Mouse (Mus musculus) gastrocnemius, adult 8-10 months (tissue): ENCODE data around the gene Ypel2. TPM values are rescaled to one million over a fixed set of nuclear protein-coding genes. Genes with fewer than 3 reads are reported as not detected.
"Not testable (repeated sequence)": the region's sequence is repeated elsewhere in the genome, so short reads cannot be mapped to it uniquely, and the experiment has no call there.

Experiments
- DNase-seq, 2 experiments: peaks; one replicate each; pipeline ENCODE4 v3.0.0; 2022; ENCODE audit warnings: low spot score in 2 of 2
- total RNA-seq, 4 experiments: library from RNA; stranded (reverse); gene quantifications; 2 replicates each; pipeline ENCODE4 v1.2.4; 2022

Gene Ypel2
- 1 to 10 TPM; 4.5 to 6.8 (median 4.9) TPM for total RNA-seq

DNA sequence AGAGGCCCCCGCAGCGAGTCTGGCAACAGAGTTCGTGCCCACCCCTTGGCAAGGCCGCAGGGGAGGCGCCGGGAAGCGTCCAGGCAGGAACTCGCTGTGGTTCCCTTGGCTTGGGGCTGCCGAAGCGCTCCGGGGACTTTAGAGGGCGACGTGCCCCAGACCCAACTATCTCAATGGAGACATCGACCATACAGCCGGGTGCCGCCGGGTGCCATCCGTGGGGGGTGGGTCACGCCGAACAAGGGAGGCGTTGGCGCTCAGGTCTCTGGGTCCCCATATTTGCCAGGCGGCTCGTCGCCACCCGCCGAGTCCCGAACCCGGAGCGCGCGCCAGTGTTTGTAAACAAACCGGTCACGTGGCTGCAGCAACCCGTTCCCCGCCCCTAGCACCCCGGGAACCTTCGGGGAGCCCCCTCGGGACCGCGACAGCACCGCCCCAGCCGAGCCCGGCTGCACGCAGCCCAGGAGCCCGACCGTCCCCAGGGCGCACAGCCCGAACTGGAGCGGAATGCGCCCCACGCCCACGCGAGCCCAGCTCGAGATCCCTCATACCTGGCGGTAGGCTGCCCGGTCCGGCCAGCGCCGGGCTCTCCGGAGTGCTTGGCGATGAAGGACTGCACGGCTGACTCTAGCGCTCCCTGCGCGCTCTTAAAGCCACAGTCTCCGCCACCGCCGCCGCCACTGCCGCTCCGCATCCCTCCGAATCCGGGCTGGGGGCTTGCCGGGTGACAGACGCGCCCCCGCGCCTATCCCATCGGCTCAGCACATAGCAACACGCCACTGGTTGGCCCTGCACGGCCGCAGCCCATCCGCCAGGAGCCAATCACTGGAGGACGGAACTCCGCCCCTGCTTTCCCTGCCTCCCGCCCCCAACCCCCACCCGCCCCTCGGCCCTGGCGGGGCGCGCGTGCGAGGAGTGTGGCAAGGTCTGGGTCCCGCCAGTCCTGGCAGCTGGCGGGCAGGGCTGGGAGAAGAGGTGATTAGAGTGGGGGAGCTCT is at the start of gene Ypel2:
TSS of gene Ypel2 (minus strand) at position 667 of the 997 bp plus-strand sequence.
- peak; percentile 91 to 96 for DNase-seq

DNA sequence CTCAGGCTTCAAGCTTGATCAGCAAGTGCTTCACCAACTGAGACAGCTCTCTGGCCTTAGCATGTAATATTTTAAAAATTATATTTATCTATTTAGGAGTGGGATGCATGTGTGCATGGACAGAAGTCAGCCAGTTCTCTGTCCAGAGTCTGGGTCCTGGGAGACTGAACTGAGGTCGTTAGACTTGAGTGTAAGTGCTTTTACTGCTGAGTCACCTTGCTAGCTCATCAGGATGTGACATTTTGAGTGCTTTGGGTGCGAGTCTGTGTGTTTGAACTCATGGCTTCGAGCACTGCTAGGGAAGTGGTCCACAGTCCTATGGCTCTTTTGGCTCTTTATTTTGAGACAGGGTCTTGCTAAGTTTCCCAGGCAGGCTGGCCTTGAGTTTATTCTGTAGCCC is 49.5 kb upstream of the Ypel2 start:
- DNase-seq = no peak

GRCm38 (mm10) chr11:87039307-87039963 is 45.9 kb upstream of the Ypel2 start:
- no peak for DNase-seq

DNA sequence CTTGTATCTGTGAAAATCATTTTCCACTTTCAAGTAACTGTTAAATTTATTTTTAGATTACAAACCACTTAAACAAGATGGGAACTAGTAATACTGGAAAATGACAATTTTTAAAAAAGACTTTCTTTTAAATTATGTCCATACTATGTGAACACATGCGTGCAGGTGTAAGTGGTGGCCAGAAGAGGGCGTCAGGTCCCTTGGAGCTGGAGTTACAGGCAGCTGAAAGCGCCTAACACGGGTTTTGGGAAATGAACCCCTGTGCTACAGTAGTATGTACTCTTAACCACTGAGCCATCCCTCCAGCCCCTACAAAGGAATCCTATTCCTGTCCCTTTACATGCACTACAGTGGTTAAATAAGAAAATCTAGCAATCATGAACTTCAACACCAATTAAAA is 42.7 kb upstream of the Ypel2 start:
- DNase-seq = no peak

DNA sequence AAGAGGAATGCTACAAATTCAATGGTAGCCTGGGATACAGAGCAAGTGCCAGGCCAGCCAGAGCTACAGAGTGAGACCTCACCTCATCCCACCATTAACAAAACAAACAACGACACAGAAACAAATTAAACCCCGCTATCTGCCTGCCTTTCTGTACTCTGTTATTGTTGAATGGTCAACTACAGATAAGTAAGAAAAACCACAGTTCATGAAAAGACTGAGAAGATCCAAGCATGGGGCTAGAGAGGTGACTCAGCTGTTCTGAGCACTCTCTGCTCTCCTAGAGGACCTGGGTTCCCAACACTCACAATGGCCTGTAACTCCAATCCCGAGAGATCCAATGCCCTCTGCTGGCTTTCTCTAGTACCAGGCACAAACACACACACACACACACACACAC is 34.7 kb upstream of the Ypel2 start:
- DNase-seq = no peak

DNA sequence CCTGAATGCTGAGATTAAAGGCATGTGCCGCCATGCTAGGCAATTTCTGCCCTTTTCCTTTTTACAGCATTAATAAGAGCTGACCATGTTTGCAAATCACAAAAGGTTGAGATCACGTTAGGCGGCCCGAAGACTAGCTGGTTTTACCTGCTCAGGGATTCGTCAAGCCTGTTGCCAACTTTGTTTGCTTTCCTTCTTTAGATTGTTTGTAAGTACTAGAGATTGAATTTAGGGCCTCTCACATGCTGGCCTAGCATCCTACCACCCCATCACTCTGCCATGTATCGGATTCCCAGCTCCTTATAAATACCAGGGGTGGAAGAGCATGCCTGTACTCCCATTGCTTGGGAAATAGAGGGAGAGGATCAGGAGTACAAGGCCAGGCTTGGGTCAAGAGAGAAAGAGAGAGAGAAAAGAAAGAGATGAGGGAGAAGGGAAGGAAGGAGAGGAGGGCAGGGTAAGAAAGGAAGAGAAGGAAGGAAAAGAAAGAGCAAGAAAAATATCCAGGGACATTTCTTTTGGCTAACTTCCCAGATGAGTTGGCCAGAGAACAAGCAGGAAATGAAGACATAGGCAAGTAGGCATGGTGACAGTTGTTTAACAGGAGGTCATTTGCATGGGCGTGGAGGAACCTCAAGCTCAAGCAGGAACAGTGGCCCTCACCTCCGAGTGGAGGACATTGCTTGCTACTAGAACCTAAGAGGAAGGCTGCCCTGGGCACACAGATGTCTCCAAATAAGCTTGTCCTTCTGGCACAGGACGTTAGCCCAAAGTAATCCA is 32.8 kb upstream of the Ypel2 start:
- DNase-seq = no peak

- DNase-seq = no peak
These were observed 31.8 kb upstream of the Ypel2 start for GRCm38 (mm10) chr11:87025351-87025750.

DNA sequence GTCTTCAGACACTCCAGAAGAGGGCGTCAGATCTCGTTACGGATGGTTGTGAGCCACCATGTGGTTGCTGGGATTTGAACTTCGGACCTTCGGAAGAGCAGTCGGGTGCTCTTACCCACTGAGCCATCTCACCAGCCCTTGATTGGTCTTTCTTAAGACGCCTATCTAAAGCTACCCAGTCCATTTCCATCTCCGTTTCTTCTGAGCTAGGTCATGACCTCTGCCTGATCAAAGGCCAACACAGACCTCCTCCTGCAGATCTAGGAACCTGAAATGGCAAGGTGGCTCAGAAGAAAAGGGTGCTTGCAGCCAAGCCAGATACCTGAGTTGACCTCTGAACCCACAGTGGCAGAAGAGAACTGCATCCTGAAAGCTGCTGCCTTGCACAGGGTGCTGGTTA is 29.7 kb upstream of the Ypel2 start:
- not testable (repeated sequence) for DNase-seq

DNA sequence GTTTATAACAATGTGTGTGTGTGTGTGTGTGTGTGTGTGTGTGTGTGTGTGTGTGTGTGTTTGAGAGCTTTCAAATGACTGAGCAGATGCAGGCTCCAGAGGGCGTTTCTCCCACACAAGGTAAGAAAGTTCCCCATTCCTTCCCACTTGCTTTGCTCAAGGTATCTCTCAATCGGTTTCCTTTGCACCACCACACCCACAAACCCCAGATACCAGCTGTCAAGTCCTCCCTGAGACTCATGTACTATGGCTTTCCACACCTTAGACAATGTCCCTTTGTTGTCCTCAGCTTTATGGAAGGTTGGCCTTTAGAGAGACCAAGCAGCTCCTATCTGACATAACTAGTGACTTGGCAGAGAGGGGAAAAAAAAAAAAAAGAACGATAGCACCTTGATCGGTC is 29.3 kb upstream of the Ypel2 start:
- DNase-seq = no peak

GRCm38 (mm10) chr11:87021551-87021950 is 28.0 kb upstream of the Ypel2 start:
- DNase-seq = no peak

- no peak for DNase-seq
These were observed 26.9 kb upstream of the Ypel2 start for GRCm38 (mm10) chr11:87020449-87020848.

DNA sequence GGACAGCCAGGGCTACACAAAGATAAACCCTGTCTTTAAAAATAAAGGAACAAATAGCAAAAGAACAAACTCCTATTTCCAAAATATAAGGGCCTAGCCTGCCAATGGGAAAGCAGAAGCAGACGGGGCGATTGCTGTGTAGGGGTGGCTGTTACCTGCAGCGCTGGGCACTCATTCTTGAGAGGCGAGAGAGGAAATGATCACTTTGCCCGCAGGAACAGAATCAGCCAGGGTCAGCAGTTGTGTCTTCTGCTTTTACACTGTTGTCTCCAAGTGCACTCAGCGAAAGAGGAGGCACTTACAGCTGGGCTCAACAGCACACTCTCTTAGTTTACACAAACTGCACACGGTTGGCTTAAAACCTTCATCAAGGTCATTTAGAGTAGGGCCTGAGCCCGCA is 25.9 kb upstream of the Ypel2 start:
- no peak for DNase-seq

GRCm38 (mm10) chr11:87018081-87018480 is 24.6 kb upstream of the Ypel2 start:
- no peak for DNase-seq

DNA sequence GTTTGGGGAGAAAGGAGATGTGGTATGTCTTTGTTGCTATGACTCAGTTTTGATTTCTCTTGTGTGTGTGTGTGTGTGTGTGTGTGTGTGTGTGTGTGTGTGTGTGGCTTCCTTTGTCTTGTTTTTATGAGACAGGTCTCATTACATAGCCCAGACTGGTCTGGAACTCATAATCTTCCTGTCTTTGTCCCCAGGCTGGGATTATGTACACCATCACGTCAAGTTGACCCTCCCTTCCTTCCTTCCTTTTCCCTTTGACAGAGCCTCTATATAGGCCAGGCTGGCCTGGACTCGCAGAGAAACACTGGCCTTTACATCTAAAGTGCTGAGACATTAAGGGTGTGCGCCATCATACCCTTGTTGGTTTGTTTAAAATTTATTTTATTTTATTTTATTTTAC is 22.2 kb upstream of the Ypel2 start:
- no peak for DNase-seq

DNA sequence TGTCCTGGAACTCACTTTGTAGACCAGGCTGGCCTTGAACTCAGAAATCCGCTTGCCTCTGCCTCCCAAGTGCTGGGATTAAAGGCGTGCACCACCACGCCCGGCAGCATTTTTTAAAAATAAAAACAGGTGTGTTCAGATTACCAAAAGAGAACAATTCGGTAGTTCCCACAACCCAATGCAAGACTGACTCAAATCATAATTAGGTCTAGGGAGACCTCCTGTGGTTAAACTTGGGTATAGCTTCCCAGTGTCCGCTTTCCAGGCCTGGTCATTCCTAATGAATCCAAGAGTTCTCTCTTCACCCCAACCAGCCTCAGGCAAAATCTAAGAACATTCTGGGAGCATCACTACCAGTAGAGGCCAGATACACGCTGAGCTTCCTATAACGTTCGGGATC is 17.0 kb upstream of the Ypel2 start:
- peak; percentile 26 to 34 for DNase-seq

- no peak for DNase-seq
These were observed 13.9 kb upstream of the Ypel2 start for GRCm38 (mm10) chr11:87007371-87007770.

- DNase-seq = no peak
These were observed 11.7 kb upstream of the Ypel2 start for GRCm38 (mm10) chr11:87004960-87005755.

GRCm38 (mm10) chr11:87002078-87002829 is 8.7 kb upstream of the Ypel2 start:
- DNase-seq = no peak

- no peak for DNase-seq
These were observed 7.7 kb upstream of the Ypel2 start for GRCm38 (mm10) chr11:87001217-87001616.

DNA sequence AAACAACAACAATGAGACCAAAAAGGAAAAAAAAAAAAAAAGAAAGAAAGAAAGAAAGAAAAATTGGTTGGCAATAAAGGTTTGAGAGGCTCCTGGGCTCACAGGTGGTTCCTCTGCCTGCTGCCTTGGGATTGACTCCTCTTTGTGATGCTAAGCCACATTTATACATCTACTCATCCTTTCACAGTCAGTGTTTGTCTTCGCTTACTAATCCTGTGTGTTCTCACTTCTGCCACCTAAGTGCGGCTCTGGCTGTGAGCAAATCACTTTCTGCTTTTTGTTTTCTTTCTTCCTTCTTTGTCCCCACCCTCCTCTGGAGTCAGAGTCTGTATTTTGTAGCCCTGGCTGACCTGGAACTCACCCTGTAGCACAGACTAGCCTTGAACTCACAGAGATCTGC is 2.8 kb upstream of the Ypel2 start:
- no peak for DNase-seq
